Mouse (Mus musculus) CH12.LX (cell line): ENCODE results near the gene Sacm1l. TPM values are rescaled to one million over a fixed set of nuclear protein-coding genes. Genes with fewer than 3 reads are reported as not detected.

Experiments used
- DNase-seq: peaks from one replicate; pipeline ENCODE4 v3.0.0-alpha.2; 2013; ENCODE audit errors: extremely low read depth
- H3K27ac ChIP-seq: 2 replicates; pipeline ENCODE4 v1.5.1; 2012; ENCODE audit warnings: low read depth, mild to moderate bottlenecking, control low read depth, moderate library complexity; ENCODE audit not compliant: insufficient read depth
- H3K27me3 ChIP-seq: replicated peaks from 2 replicates; pipeline ENCODE3; 2012; ENCODE audit warnings: inconsistent platforms
- H3K36me3 ChIP-seq, 2 experiments: replicated peaks in 1 of 2; 2 replicates each; pipeline versions ENCODE3 to v1.6.1; 2012; ENCODE audit warnings: inconsistent platforms in 1 of 2, low read length in 1 of 2, mild to moderate bottlenecking in 1 of 2, mixed read lengths in 1 of 2, moderate library complexity in 1 of 2; ENCODE audit not compliant: control insufficient read depth in 1 of 2, insufficient read depth in 1 of 2
- H3K4me1 ChIP-seq, 2 experiments: 2 replicates each; pipeline ENCODE4 v1.6.1; 2012; ENCODE audit warnings: inconsistent platforms in 1 of 2, moderate library complexity in 1 of 2; ENCODE audit not compliant: insufficient read depth in 2 of 2, control insufficient read depth in 1 of 2
- H3K4me2 ChIP-seq: 2 replicates; pipeline ENCODE4 v1.6.1; 2012; ENCODE audit warnings: low read depth, mild to moderate bottlenecking, control low read depth; ENCODE audit not compliant: poor library complexity, insufficient read depth, severe bottlenecking
- H3K4me3 ChIP-seq, 3 experiments: fragments of 150-350 bp in 1 of 3; sonication (generic) in 1 of 3; replicated peaks in 1 of 3; 2 replicates each; pipeline versions ENCODE3 to v1.5.1; 2011 to 2012; ENCODE audit warnings: low read depth in 2 of 3, low read length in 2 of 3, mild to moderate bottlenecking in 2 of 3, moderate library complexity in 2 of 3, control low read depth in 1 of 3, improper control_type of control experiment in 1 of 3, inconsistent platforms in 1 of 3, mixed read lengths in 1 of 3; ENCODE audit not compliant: poor library complexity in 1 of 3
- H3K79me2 ChIP-seq: replicated peaks from 2 replicates; pipeline ENCODE4 v1.6.1; 2012; ENCODE audit warnings: mild to moderate bottlenecking, moderate library complexity; ENCODE audit not compliant: control insufficient read depth, poor library complexity, insufficient read depth, severe bottlenecking; ENCODE audit errors: extremely low read depth
- H3K9ac ChIP-seq: 2 replicates; pipeline ENCODE4 v1.6.1; 2012; ENCODE audit warnings: low read depth, mild to moderate bottlenecking, control low read depth, moderate library complexity; ENCODE audit not compliant: insufficient read depth
- H3K9me3 ChIP-seq: replicated peaks from 2 replicates; pipeline ENCODE3; 2012; ENCODE audit warnings: low read length, inconsistent platforms, mixed read lengths
- CHD2 ChIP-seq: IDR thresholded peaks from 2 replicates; pipeline ENCODE4 v1.6.1; 2011; ENCODE audit warnings: low read length, improper control_type of control experiment
- CTCF ChIP-seq, 2 experiments: IDR thresholded peaks in 1 of 2; conservative IDR thresholded peaks in 1 of 2; 2 replicates each; pipeline ENCODE4 v1.5.1; 2011 to 2012; ENCODE audit warnings: low read depth in 2 of 2, low read length in 2 of 2, improper control_type of control experiment in 1 of 2, inconsistent platforms in 1 of 2, mild to moderate bottlenecking in 1 of 2, moderate library complexity in 1 of 2
- E2F4 ChIP-seq: IDR thresholded peaks from 2 replicates; pipeline ENCODE4 v1.6.1; 2011; ENCODE audit warnings: low read depth, low read length, improper control_type of control experiment; ENCODE audit not compliant: insufficient replicate concordance
- JUN ChIP-seq: IDR thresholded peaks from 2 replicates; pipeline ENCODE4 v1.6.1; 2011; ENCODE audit warnings: low read depth, mild to moderate bottlenecking, low read length, improper control_type of control experiment, moderate library complexity; ENCODE audit not compliant: insufficient read depth
- JUND ChIP-seq: conservative IDR thresholded peaks from 2 replicates; pipeline ENCODE4 v1.6.1; 2011; ENCODE audit warnings: low read depth, low read length, improper control_type of control experiment
- MAFK ChIP-seq: IDR thresholded peaks from 2 replicates; pipeline ENCODE4 v1.6.1; 2011; ENCODE audit warnings: low read length, improper control_type of control experiment; ENCODE audit not compliant: insufficient replicate concordance
- MAX ChIP-seq: IDR thresholded peaks from 2 replicates; pipeline ENCODE4 v1.6.1; 2011; ENCODE audit warnings: low read length, improper control_type of control experiment
- MAZ ChIP-seq: IDR thresholded peaks from 2 replicates; pipeline ENCODE4 v1.6.1; 2012; ENCODE audit warnings: low read depth, mild to moderate bottlenecking, inconsistent platforms, low read length, improper control_type of control experiment, moderate library complexity
- MXI1 ChIP-seq: IDR thresholded peaks from 2 replicates; pipeline ENCODE4 v1.6.1; 2011; ENCODE audit warnings: mild to moderate bottlenecking, low read depth, low read length, improper control_type of control experiment
- NELFE ChIP-seq: IDR thresholded peaks from 2 replicates; pipeline ENCODE4 v1.6.1; 2011; ENCODE audit warnings: low read depth, low read length, improper control_type of control experiment
- NRF1 ChIP-seq: IDR thresholded peaks from 2 replicates; pipeline ENCODE4 v1.6.1; 2014; ENCODE audit warnings: low read depth, mild to moderate bottlenecking, inconsistent platforms, low read length, improper control_type of control experiment, moderate library complexity
- PAX5 ChIP-seq: IDR thresholded peaks from 2 replicates; pipeline ENCODE4 v1.6.1; 2012; ENCODE audit warnings: low read length, inconsistent platforms, mixed read lengths
- POLR2AphosphoS2 ChIP-seq: IDR thresholded peaks from 2 replicates; pipeline ENCODE4 v1.6.1; 2011; ENCODE audit warnings: low read depth, low read length, improper control_type of control experiment
- RAD21 ChIP-seq: IDR thresholded peaks from 2 replicates; pipeline ENCODE4 v1.6.1; 2011; ENCODE audit warnings: low read depth, mild to moderate bottlenecking, low read length, improper control_type of control experiment, moderate library complexity
- RCOR1 ChIP-seq: conservative IDR thresholded peaks from 2 replicates; pipeline ENCODE4 v1.6.1; 2012; ENCODE audit warnings: low read depth, mild to moderate bottlenecking, inconsistent platforms, low read length, improper control_type of control experiment
- SMC3 ChIP-seq: IDR thresholded peaks from 2 replicates; pipeline ENCODE4 v1.6.1; 2011; ENCODE audit warnings: low read depth, low read length, improper control_type of control experiment
- TBP ChIP-seq: conservative IDR thresholded peaks from 2 replicates; pipeline ENCODE4 v1.6.1; 2011; ENCODE audit warnings: low read depth, low read length, improper control_type of control experiment
- TCF12 ChIP-seq: IDR thresholded peaks from 2 replicates; pipeline ENCODE4 v1.6.1; 2014; ENCODE audit warnings: low read depth, mild to moderate bottlenecking, inconsistent platforms, low read length, improper control_type of control experiment
- ZKSCAN1 ChIP-seq: IDR thresholded peaks from 2 replicates; pipeline ENCODE4 v1.6.1; 2012; ENCODE audit warnings: low read depth, inconsistent platforms, low read length, improper control_type of control experiment, borderline replicate concordance
- dilution Hi-C: fragments of 300-500 bp; cut with MboI; formaldehyde crosslinking; loops from 2 replicates; pipeline ENCODE4 v1.14.3; 2020; ENCODE audit warnings: low sequenced_read_pairs; ENCODE audit not compliant: extremely low pct_unique_long_range_greater_than_20kb, extremely low pct_ligation_motif_present
- in situ Hi-C: fragments of 300-500 bp; cut with MboI; formaldehyde crosslinking; loops from 3 replicates; pipeline ENCODE4 v1.14.3; 2019; ENCODE audit warnings: low sequenced_read_pairs, low pct_ligation_motif_present, low pct_unique_long_range_greater_than_20kb, mixed read lengths
- polyA plus RNA-seq: library from polyadenylated mRNA; unstranded; fragments of >175 nt; gene quantifications from 2 replicates; pipeline ENCODE4 v1.2.1, GENCODE M21; 2012; ENCODE audit warnings: low read depth; ENCODE audit not compliant: insufficient read length
- total RNA-seq, 2 experiments: library from RNA; depleted of rRNA; stranded (reverse); fragments of 300-350 nt in 1 of 2; fragments of >200 nt in 1 of 2; gene quantifications; 2 replicates each; pipeline ENCODE4 v1.2.3; 2012 to 2014

Gene Sacm1l
- total and polyA plus RNA-seq, 3 experiments, result 31.1 to 67.6 (median 37.4) TPM

- H3K9me3 ChIP-seq, result no peaks in the 10 kb centered on the region
- no peaks in the 10 kb centered on the region for H3K79me2 ChIP-seq
- H3K9ac ChIP-seq, result no peak overlapping the region
- peaks cover 2 to 8% of the 10 kb centered on the region in 2 experiments; a peak in 3 of 4 replicates for H3K4me1 ChIP-seq
- no peak overlapping the region for H3K4me2 ChIP-seq
- dilution Hi-C loops (no loop called here), in situ Hi-C loops (loop anchor here (10.0 kb wide), 1 partner anchor 266 kb away; no protein-coding TSS in a partner anchor)
- DNase-seq, result no peak
- H3K4me3 ChIP-seq, result no peak overlapping the region
- peaks cover 43 to 70% of the 10 kb centered on the region in 2 experiments for H3K36me3 ChIP-seq
- H3K27me3 ChIP-seq, result no peaks in the 10 kb centered on the region
- no peak for TF ChIP-seq PAX5
- no peak for TF ChIP-seq NELFE
- no peak for TF ChIP-seq MXI1
- no peak for TF ChIP-seq MAX
- TF ChIP-seq RCOR1, result no peak
- TF ChIP-seq ZKSCAN1, result no peak
- TF ChIP-seq MAFK, result no peak
- no peak for TF ChIP-seq TCF12
- no peak for TF ChIP-seq MAZ
- no peak for TF ChIP-seq RAD21
- H3K27ac ChIP-seq, result no peak overlapping the region
Observed at GRCm38 (mm10) chr9:123520735-123521134, 8.8 kb upstream of the Sacm1l start.

GRCm38 (mm10) chr9:123523676-123524075, 5.9 kb upstream of the Sacm1l start:
- in situ Hi-C loops (loop anchor here (10.0 kb wide), 1 partner anchor 269 kb away; no protein-coding TSS in a partner anchor), dilution Hi-C loops (no loop called here)
- H3K36me3 ChIP-seq, result peaks cover 20 to 41% of the 10 kb centered on the region in 2 experiments
- no peak overlapping the region for H3K9ac ChIP-seq
- no peaks in the 10 kb centered on the region for H3K9me3 ChIP-seq
- H3K4me2 ChIP-seq, result no peak overlapping the region
- DNase-seq, result peak; percentile 62
- no peaks in the 10 kb centered on the region for H3K27me3 ChIP-seq
- TF ChIP-seq CTCF (conservative IDR thresholded peaks at IDR 0.05 in 1 of 2, IDR thresholded peaks at IDR 0.05 in 1 of 2; ENCODE audit: low read depth in 2 of 2, low read length in 2 of 2) (peak; percentile 63 to 71), NRF1 (no peak), SMC3 (peak; percentile 47), JUN (no peak), E2F4 (no peak), JUND (no peak), RAD21 (peak; percentile 9), POLR2AphosphoS2 (no peak), RCOR1 (no peak), CHD2 (no peak), TBP (no peak)
- no peak overlapping the region for H3K4me3 ChIP-seq
- no peaks in the 10 kb centered on the region for H3K79me2 ChIP-seq
- H3K27ac ChIP-seq, result no peak overlapping the region
- peaks cover 6 to 22% of the 10 kb centered on the region in 2 experiments for H3K4me1 ChIP-seq
